Mouse (Mus musculus): ENCODE measurements around the gene Myh10.

GRCm38 (mm10) chr11:68833593-68833992, 142.2 kb downstream of the Myh10 start:
- TF ChIP-seq POLR2A (IDR thresholded peaks at IDR 0.05; ENCODE audit: borderline replicate concordance, extremely low read depth, insufficient read depth, insufficient read length, poor library complexity, severe bottlenecking), result no peak
- no peak for TF ChIP-seq CTCF (IDR thresholded peaks at IDR 0.05; ENCODE audit: borderline replicate concordance, extremely low read depth, insufficient read depth, insufficient read length)

All from brain, embryonic 14.5 days (tissue).